Mouse (Mus musculus): ENCODE data around the gene Zbtb4. TPM values are rescaled to one million over a fixed set of nuclear protein-coding genes. Genes with fewer than 3 reads are reported as not detected.
"Not testable (repeated sequence)": the region's sequence is repeated elsewhere in the genome, so short reads cannot be mapped to it uniquely, and the experiment has no call there.

Gene Zbtb4
- total RNA-seq (2018; cell fraction: chromatin; rRNA removed) = 10 to 100 TPM in 21 of 26 experiments, 1 to 10 TPM in 5; 6.7 to 40.7 (median 21.4) TPM
- total RNA-seq (2018; cell fraction: cytosol; rRNA removed) = 10 to 100 TPM in 25 of 26 experiments, 1 to 10 TPM in 1; 8.5 to 18.3 (median 13.5) TPM
- total RNA-seq (2018; cell fraction: nucleus; rRNA removed) = 10 to 100 TPM in 22 of 26 experiments, 1 to 10 TPM in 4; 6.5 to 34.8 (median 18.1) TPM
- polyA plus RNA-seq (2018) = 11.6 to 17.8 TPM (median 12.0 TPM) in 3 replicates

DNA sequence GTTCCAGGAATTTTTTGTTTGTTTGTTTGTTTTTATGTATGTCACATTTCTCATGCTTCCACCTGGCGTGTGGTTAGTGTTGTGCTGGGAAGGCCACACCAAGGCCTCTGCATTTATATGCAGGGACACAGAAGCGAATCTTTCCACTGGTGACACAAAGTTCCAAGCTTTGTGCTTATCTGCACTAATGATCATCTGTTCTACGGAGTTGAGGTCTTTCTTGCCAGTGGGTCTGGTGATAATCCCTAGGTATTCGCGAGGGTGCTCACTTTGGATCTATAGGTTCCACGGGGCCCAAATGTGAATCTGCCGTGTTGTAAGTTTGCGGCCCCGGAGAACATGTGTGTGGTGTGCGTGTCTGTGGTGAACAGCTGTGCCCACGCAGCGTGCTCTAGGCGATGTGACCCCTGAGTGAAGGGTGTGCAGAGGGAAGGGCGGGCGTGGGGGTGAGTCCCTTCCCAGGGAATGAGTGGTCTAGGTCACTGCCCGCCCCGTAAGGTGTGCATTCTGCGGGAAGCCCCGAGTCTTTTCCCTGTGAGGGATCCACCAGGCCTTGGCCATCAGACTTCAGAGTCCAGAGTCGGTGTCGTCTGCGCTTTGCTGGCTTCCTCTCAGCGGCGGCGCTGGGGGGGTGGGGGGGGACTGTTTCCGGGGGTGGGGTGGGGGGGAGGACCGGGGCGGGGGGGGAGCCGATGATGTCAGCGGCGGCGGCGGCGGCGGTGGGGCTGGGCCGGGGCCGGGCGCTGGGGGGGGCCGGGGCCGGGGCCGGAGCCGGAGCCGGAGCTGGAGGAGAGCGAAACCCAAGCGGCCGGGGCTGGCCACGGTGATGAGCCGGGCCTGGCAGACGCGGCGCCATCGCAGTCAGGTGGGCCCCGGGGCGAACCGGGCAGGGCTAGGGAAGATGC is at the start of gene Zbtb4:
Zbtb4 (plus strand) TSS at position 692 of the 905 bp plus-strand sequence.
- H3K4me3 ChIP-seq (ENCODE audit: inconsistent target) = peak within 1 kb of the TSS; percentile 53
- H3K27ac ChIP-seq = no peak within 1 kb of the TSS
- peaks cover 40% of the 10 kb centered on the region for H3K79me2 ChIP-seq (ENCODE audit: inconsistent target)
- no peaks in the 10 kb centered on the region for H3K36me3 ChIP-seq (ENCODE audit: inconsistent target)
- 27% methylated on average over 16 of the region's 55 CpGs for WGBS (ENCODE audit: missing documents)

DNA sequence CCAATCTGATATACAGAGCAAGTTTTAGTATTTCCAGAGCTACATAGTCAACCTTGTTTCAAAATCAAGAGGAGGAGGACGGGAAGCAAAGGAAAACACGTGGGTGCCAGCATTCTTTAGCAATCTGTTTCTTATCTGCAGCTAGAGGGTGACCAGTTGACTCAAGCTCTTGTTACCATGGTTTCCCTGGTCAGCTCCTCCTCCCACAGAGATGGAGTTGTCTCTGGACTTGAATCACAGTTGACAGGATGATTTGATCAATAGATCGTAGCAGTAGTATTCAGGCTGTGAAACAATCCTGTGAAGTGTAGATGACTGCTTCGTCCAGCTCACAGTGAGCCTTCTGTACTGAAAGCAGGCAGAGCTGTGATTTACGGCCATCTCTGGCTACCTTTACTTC is 49.8 kb upstream of the Zbtb4 start:
- Histone ChIP-seq H3K4me3 (ENCODE audit: inconsistent target) (no peak overlapping the region), H3K79me2 (ENCODE audit: inconsistent target) (no peaks in the 10 kb centered on the region), H3K27ac (no peak overlapping the region), H3K36me3 (ENCODE audit: inconsistent target) (no peaks in the 10 kb centered on the region)
- 33% methylated on average over 5 of the region's 5 CpGs for WGBS (ENCODE audit: missing documents)

DNA sequence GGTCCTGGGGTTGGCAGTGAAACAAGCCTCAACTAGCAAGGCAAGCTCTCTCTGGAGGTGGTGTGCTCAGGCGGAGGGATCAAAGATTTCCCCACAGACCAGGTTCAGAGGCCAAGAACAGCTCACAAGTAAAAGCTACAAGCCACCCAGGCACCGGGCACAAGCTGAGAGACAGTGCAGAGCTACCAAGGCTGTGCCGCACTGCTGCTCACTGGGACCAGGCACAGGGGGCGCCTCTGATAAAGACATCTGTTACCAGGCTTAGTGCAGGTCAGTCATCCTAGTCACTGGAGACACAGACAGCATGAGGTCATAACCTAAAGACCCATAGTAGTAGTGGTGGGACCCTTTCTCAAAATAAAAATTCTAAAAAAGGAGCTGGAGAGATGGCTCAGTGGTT is 48.8 kb upstream of the Zbtb4 start:
- WGBS (ENCODE audit: missing documents) = 86% methylated on average over 4 of the region's 4 CpGs
- Histone ChIP-seq H3K79me2 (ENCODE audit: inconsistent target) (no peaks in the 10 kb centered on the region), H3K4me3 (ENCODE audit: inconsistent target) (no peak overlapping the region), H3K36me3 (ENCODE audit: inconsistent target) (no peaks in the 10 kb centered on the region), H3K27ac (no peak overlapping the region)

DNA sequence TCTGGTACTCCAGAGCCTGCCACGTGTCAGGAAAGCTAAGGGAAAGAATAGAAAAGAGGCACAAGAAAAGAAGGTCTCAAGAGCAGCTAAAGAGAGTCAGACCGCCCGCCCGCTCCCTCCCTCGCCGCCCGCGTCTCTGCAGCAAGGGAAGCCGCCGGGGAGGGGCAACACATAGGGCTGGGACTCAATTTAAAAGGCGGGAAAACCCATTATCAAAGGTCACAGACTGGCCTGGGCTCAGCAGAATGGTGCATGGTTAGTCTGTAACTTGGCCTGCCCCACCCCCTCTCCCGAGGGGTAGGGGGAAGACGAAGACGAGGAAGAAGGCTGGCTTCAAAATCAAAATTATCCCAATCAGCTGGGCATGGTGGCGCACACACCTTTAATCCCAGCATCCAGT is 47.1 kb upstream of the Zbtb4 start:
- Histone ChIP-seq H3K36me3 (ENCODE audit: inconsistent target) (no peaks in the 10 kb centered on the region), H3K79me2 (ENCODE audit: inconsistent target) (no peaks in the 10 kb centered on the region), H3K27ac (no peak overlapping the region), H3K4me3 (ENCODE audit: inconsistent target) (no peak overlapping the region)
- 81% methylated on average over 15 of the region's 15 CpGs for WGBS (ENCODE audit: missing documents)

DNA sequence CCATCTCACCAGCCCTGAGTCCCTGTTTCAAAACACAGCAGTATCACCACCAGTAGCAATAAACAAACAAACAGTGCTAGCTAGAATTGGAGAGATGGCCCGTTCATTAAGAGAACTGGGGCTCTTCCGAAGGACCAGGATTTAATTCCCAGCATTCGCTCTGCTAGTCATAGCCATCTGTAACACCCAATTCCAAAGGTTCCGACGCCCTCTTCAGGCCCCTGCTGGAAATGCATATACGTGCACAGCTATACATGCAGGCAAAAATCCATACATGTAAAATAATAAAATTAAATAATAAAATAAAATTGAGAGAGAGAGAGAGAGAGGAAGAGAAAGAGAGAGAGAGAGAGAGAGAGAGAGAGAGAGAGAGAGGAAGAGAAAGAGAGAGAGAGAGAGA is 46.3 kb upstream of the Zbtb4 start:
- WGBS (ENCODE audit: missing documents) = 79% methylated on average over 6 of the region's 6 CpGs
- H3K36me3 ChIP-seq (ENCODE audit: inconsistent target) = no peaks in the 10 kb centered on the region
- H3K27ac ChIP-seq = no peak overlapping the region

DNA sequence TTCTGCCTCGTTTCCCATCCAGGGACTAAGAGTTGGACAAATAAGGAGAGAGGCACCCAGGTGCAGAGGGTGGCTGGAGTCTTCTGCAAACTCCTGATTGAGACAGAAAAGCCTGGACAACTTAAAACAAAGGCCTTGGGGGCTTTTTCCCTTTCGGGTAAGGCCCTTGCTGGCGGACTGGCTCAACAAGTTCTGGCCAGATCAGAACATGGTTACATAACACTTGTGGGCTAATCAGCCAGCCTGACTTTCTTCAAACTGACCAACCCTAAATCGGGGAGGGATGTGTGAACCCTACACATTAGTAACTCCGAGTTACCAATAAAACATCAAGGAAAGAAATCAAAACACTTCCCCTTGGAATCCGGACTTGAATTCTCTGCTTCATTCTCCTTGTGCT is 44.9 kb upstream of the Zbtb4 start:
- Histone ChIP-seq H3K79me2 (ENCODE audit: inconsistent target) (no peaks in the 10 kb centered on the region), H3K4me3 (ENCODE audit: inconsistent target) (no peak overlapping the region), H3K36me3 (ENCODE audit: inconsistent target) (no peaks in the 10 kb centered on the region), H3K27ac (no peak overlapping the region)
- 91% methylated on average over 6 of the region's 6 CpGs for WGBS (ENCODE audit: missing documents)

More for the DNA sequence above, 46.3 kb upstream of the Zbtb4 start:
- H3K4me3 ChIP-seq (ENCODE audit: inconsistent target) = no peak overlapping the region
- no peaks in the 10 kb centered on the region for H3K79me2 ChIP-seq (ENCODE audit: inconsistent target)

DNA sequence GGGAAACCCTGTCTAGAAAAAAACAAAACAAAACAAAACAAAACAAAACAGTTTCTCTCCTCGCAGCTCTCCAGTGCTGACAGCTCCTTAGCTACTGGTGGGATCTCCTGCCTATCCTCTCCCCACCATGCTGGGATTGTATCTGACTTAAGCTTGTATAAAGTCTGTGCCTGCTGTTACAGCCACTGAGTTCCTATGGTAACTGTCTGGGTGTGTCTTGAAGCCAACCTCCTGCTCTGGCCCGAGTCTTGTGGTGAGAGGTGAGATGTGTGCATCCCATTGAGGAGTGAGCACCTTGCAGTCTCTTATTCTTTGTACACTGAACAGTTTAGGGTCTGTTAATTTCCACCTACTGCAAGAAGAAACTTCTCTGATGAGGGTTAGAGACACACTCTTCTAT is 42.6 kb upstream of the Zbtb4 start:
- Histone ChIP-seq H3K4me3 (ENCODE audit: inconsistent target) (no peak overlapping the region), H3K36me3 (ENCODE audit: inconsistent target) (no peaks in the 10 kb centered on the region), H3K79me2 (ENCODE audit: inconsistent target) (no peaks in the 10 kb centered on the region), H3K27ac (no peak overlapping the region)
- 81% methylated on average over 2 of the region's 2 CpGs for WGBS (ENCODE audit: missing documents)

DNA sequence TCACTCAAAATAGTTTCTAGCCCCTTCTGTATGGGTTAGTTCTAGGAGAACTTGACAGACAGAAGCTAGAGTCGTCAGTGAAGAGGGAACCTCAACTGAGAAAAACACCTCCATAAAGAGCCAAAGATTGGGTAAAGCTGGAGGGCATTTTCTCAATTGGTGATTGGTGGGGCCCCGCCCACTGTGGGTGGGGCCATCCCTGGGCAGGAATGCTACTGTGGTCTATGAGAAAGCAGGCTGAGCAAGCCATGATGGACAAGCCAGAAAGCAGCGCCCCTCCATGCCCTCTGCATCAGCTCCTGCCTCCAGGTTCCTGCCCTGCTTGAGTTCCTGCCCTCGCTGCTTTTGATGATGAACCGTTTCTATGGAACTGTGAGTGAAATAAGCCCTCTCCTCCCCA is 39.8 kb upstream of the Zbtb4 start:
- no peak overlapping the region for H3K27ac ChIP-seq
- H3K79me2 ChIP-seq (ENCODE audit: inconsistent target) = no peaks in the 10 kb centered on the region
- H3K36me3 ChIP-seq (ENCODE audit: inconsistent target) = no peaks in the 10 kb centered on the region
- 65% methylated on average over 5 of the region's 5 CpGs for WGBS (ENCODE audit: missing documents)
- H3K4me3 ChIP-seq (ENCODE audit: inconsistent target) = no peak overlapping the region

DNA sequence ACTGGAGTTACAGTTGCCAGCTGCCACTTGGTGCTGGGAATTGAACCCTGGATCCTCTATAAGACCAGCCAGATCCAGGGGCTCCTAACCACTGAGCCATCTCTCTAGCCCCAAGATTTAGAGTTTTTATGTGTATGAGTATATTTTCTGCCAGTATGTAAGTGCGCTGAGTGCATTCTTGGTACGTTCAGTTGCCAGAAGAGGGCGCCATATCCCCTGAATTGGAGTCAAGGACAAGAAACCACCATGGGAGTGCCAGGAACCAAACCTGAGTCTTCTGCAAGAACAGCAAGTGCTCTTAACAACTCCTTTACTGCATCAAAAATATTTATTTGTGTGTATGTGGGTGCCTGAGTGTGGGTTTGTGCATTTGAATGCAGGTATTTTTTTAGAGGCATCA is 36.6 kb upstream of the Zbtb4 start:
- 70% methylated on average over 3 of the region's 3 CpGs for WGBS (ENCODE audit: missing documents)
- Histone ChIP-seq H3K4me3 (ENCODE audit: inconsistent target) (no peak overlapping the region), H3K79me2 (ENCODE audit: inconsistent target) (no peaks in the 10 kb centered on the region), H3K36me3 (ENCODE audit: inconsistent target) (peaks cover under 1% of the 10 kb centered on the region; the same call in 1 of the 2 replicates), H3K27ac (no peak overlapping the region)

DNA sequence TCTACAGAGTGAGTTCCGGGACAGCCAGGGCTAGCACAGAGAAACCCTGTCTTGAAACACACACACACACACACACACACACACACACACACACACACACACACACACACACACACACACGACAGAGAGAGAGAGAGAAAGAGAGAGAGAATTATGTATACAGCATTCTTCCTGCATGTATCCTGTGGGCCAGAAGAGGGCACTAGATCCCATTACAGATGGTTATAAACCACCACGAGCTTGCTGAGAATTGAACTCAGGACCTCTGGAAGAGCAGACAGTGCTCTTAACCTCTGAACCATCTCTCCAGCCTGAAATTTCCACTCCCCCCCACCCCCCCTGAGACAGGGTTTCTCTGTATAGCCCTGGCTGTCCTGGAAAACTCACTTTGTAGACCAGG is 34.3 kb upstream of the Zbtb4 start:
- H3K36me3 ChIP-seq (ENCODE audit: inconsistent target) = peaks cover 24% of the 10 kb centered on the region
- H3K27ac ChIP-seq; H3K79me2 ChIP-seq (ENCODE audit: inconsistent target); H3K4me3 ChIP-seq (ENCODE audit: inconsistent target): not testable (repeated sequence)
- 78% methylated on average over 1 of the region's 3 CpGs for WGBS (ENCODE audit: missing documents)

DNA sequence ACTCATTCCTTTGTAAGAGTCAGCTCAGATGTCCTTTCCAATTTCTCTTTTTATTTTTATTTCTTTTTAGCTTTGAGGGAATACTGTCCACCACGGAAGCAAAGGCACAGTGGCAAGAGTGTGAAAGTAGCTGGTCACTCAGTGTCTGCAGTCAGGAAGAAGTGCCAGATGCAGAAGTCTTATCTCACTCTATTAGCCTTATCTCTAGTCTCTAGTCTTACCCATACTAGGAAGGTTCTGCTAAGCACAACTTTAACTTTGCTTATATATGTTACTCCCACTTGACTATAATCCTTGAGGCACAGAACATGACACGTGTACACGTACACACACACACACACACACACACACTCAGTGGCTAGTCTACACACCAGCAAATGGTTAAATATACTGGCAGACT is 14.1 kb upstream of the Zbtb4 start:
- no peak overlapping the region for H3K4me3 ChIP-seq (ENCODE audit: inconsistent target)
- H3K36me3 ChIP-seq (ENCODE audit: inconsistent target) = peaks cover 13% of the 10 kb centered on the region
- peaks cover 89% of the 10 kb centered on the region for H3K79me2 ChIP-seq (ENCODE audit: inconsistent target)
- H3K27ac ChIP-seq = peak overlapping the region; percentile 73
- 66% methylated on average over 3 of the region's 3 CpGs for WGBS (ENCODE audit: missing documents)

DNA sequence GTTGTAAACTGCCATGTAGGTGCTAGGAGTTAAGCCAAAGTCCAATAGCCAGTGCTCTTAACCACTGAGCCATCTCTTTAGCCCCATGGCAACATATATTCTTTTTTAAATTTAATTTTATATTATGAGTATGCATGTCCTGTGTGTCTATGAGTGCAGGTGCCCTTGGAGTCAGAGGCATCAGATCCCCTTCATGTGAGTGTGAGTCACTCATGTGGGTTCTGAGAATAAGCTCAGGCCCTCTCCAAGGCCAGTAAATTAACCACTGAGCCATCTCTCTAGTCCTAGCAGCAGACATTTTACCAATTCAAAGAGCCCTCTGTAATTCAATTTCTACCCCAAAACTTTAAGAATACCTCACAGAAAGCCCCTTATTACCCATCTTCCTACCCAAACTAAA is 13.0 kb upstream of the Zbtb4 start:
- H3K36me3 ChIP-seq (ENCODE audit: inconsistent target) = peaks cover 5% of the 10 kb centered on the region; the same call in 1 of the 2 replicates
- no peak overlapping the region for H3K4me3 ChIP-seq (ENCODE audit: inconsistent target)
- H3K79me2 ChIP-seq (ENCODE audit: inconsistent target) = peaks cover 99% of the 10 kb centered on the region
- H3K27ac ChIP-seq = peak overlapping the region; percentile 73

DNA sequence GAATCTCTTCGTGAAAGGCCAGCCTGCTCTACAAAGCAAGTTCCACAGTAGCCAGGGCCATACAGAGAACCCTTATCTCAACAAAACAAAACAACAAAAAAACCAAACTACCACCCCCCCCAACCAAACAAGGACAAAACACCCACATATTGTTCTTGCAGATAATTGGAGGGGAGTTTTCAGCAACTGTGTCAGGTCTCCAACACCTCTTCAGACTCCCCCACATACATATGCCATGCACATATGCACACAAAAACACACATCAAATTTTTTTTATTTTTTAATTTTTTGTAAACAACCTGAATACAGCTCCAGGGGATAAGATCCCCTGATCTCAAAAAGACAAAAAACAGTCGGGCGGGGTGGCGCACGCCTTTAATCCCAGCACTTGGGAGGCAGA is 11.5 kb upstream of the Zbtb4 start:
- H3K36me3 ChIP-seq (ENCODE audit: inconsistent target) = no peaks in the 10 kb centered on the region
- H3K4me3 ChIP-seq (ENCODE audit: inconsistent target) = no peak overlapping the region
- WGBS (ENCODE audit: missing documents) = 67% methylated on average over 1 of the region's 5 CpGs
- peaks cover 86% of the 10 kb centered on the region for H3K79me2 ChIP-seq (ENCODE audit: inconsistent target)
- peak overlapping the region; percentile 17; the same call in 1 of the 2 replicates for H3K27ac ChIP-seq

DNA sequence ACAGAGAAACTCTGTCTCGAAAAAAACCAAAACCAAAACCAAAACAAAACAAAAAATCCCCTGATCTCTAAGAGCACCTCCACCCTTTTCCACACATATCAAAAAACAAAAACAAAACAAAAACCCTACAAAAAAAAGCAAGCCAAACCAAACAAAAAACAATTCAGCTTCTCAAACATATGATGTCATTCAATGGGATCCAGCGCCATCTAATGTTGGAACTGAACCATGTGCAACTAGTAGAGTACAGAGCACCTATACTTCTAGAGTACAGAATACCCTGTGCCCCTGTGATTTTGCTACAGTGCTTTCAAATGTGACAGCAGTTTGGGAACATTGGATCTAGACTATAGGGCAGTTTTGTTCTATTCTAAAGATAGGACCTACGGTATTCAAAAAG is 11.0 kb upstream of the Zbtb4 start:
- Histone ChIP-seq H3K27ac (0 out of 2 replicates have a peak overlapping the region, but pooled peaks have one; percentile 17), H3K4me3 (ENCODE audit: inconsistent target) (no peak overlapping the region), H3K79me2 (ENCODE audit: inconsistent target) (peaks cover 82% of the 10 kb centered on the region)

More for the DNA sequence above, 11.0 kb upstream of the Zbtb4 start:
- WGBS (ENCODE audit: missing documents) = 27% methylated on average over 3 of the region's 3 CpGs
- H3K36me3 ChIP-seq (ENCODE audit: inconsistent target) = no peaks in the 10 kb centered on the region

Data from macrophage (primary cell).